Mouse (Mus musculus) left cerebral cortex, adult 8-10 months (tissue): ENCODE results near the gene Prickle3. TPM values are rescaled to one million over a fixed set of nuclear protein-coding genes. Genes with fewer than 3 reads are reported as not detected.

Experiments
- total RNA-seq, 4 experiments: library from RNA; stranded (reverse); gene quantifications; 2 replicates each; pipeline ENCODE4 v1.2.4; 2022

Prickle3 gene
- total RNA-seq, 4 experiments from 2014 or later = 1.7 to 2.9 (median 2.6) TPM

Other genes with a start within 250 kb of the Prickle3 start
- gene Foxp3, start 83.6 kb upstream of the Prickle3 start, total RNA-seq = under 1 TPM in 1 of 4 experiments, not detected in 3; 0.18 TPM
- 10 to 100 TPM; 21.4 to 30.0 (median 22.8) TPM for gene Ppp1r3f, start 83.0 kb upstream of the Prickle3 start, total RNA-seq
- gene Ccdc22, start 51.7 kb upstream of the Prickle3 start, total RNA-seq = 10 to 100 TPM; 25.5 to 31.1 (median 29.7) TPM
- gene Cacna1f, start 50.2 kb upstream of the Prickle3 start, total RNA-seq = under 1 TPM in 3 of 4 experiments, not detected in 1; 0.07 to 0.14 (median 0.11) TPM
- 1,000 to 10,000 TPM; 1,778 to 2,065 (median 1,954) TPM for gene Syp, start 18.8 kb upstream of the Prickle3 start, total RNA-seq
- gene Plp2, start 14.1 kb downstream of the Prickle3 start, total RNA-seq = 10 to 100 TPM in 2 of 4 experiments, 1 to 10 TPM in 2; 6.3 to 11.0 (median 10.2) TPM
- under 1 TPM in 3 of 4 experiments, not detected in 1; 0.26 to 0.46 (median 0.26) TPM for gene Magix, start 24.0 kb downstream of the Prickle3 start, total RNA-seq
- 10 to 100 TPM; 32.9 to 36.4 (median 33.5) TPM for gene Gpkow, start 39.9 kb downstream of the Prickle3 start, total RNA-seq
- 10 to 100 TPM; 59.1 to 71.0 (median 67.8) TPM for gene Wdr45, start 57.1 kb downstream of the Prickle3 start, total RNA-seq
- gene Gm45208, start 65.0 kb downstream of the Prickle3 start, total RNA-seq = under 1 TPM in 1 of 4 experiments, not detected in 3; 0.74 TPM
- gene Praf2, start 71.2 kb downstream of the Prickle3 start, total RNA-seq = 100 to 1,000 TPM in 3 of 4 experiments, 10 to 100 TPM in 1; 93.3 to 107 (median 103) TPM
- 10 to 100 TPM; 15.7 to 26.0 (median 17.6) TPM for gene Ccdc120, start 93.6 kb downstream of the Prickle3 start, total RNA-seq
- gene Tfe3, start 105.3 kb downstream of the Prickle3 start, total RNA-seq = 10 to 100 TPM; 34.5 to 36.0 (median 35.1) TPM
- gene Gripap1, start 132.5 kb downstream of the Prickle3 start, total RNA-seq = 100 to 1,000 TPM; 106 to 111 (median 107) TPM
- 10 to 100 TPM in 3 of 4 experiments, 1 to 10 TPM in 1; 7.6 to 10.9 (median 10.4) TPM for gene Kcnd1, start 165.0 kb downstream of the Prickle3 start, total RNA-seq
- gene Otud5, start 184.1 kb downstream of the Prickle3 start, total RNA-seq = 10 to 100 TPM; 76.2 to 84.7 (median 78.7) TPM
- gene Pim2, start 221.0 kb downstream of the Prickle3 start, total RNA-seq = 10 to 100 TPM; 45.5 to 49.9 (median 46.2) TPM
- gene Slc35a2, start 226.8 kb downstream of the Prickle3 start, total RNA-seq = 10 to 100 TPM; 28.2 to 47.5 (median 42.3) TPM
- gene Pqbp1, start 242.0 kb downstream of the Prickle3 start, total RNA-seq = 10 to 100 TPM; 79.2 to 89.9 (median 84.2) TPM
- 10 to 100 TPM; 22.9 to 33.3 (median 29.3) TPM for gene Timm17b, start 242.1 kb downstream of the Prickle3 start, total RNA-seq